Mouse (Mus musculus) megakaryocyte, embryonic 14.5 days (primary cell): ENCODE data around the gene Klc4. TPM values are rescaled to one million over a fixed set of nuclear protein-coding genes. Genes with fewer than 3 reads are reported as not detected.
A peak's percentile ranks its signal among the peaks of the same experiment; 100 is the strongest.

Source experiments
- H3K27me3 ChIP-seq: replicated peaks from 2 replicates; pipeline ENCODE3; 2012; ENCODE audit warnings: inconsistent platforms
- H3K36me3 ChIP-seq: replicated peaks from 2 replicates; pipeline ENCODE3; 2012; ENCODE audit warnings: low read length, inconsistent platforms, mixed read lengths
- H3K4me1 ChIP-seq: 2 replicates; pipeline ENCODE4 v1.6.1; 2012; ENCODE audit warnings: inconsistent platforms
- H3K4me3 ChIP-seq: replicated peaks from 2 replicates; pipeline ENCODE3; 2012; ENCODE audit warnings: moderate library complexity, mild to moderate bottlenecking, inconsistent platforms
- H3K9me3 ChIP-seq: 2 replicates; pipeline ENCODE4 v1.6.1; 2012; ENCODE audit warnings: inconsistent platforms
- FLI1 ChIP-seq: IDR thresholded peaks from 2 replicates; pipeline ENCODE4 v1.6.1; 2012; ENCODE audit warnings: low read length, inconsistent platforms, mixed read lengths
- GATA1 ChIP-seq: IDR thresholded peaks from 3 replicates; pipeline ENCODE4 v1.6.1; 2012; ENCODE audit warnings: mixed read lengths, low read length, inconsistent platforms, borderline replicate concordance
- polyA plus RNA-seq: library from polyadenylated mRNA; stranded (reverse); fragments of >175 nt; gene quantifications from 2 replicates; pipeline ENCODE4 v1.2.3, GENCODE M21; 2012; ENCODE audit warnings: low replicate concordance; ENCODE audit not compliant: insufficient read depth

Gene Klc4
- polyA plus RNA-seq, 1 experiment: 42.0 TPM

DNA sequence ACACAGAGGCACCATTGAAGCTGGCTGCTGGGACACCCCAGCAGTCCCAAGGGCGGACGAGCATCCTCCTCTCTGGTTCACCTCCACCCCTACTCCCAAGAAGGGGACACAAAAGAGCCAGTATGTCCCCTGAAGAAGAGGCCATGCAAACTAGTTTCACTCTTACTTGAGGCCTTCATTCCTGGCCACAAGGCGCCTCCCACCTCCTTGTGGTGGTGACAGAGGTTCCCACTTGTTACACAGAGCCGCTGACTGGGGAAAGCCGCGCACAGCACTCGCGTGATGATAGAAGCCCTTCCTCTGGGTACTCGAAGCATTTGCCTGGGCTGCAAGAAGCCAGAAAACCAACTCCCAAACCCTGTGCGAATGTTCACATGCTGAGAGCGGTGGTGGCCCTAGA, 23.6 kb downstream of the Klc4 start:
- H3K9me3 ChIP-seq: no peaks in the 10 kb centered on the region
- TF ChIP-seq FLI1: no peak
- no peak for TF ChIP-seq GATA1

GRCm38 (mm10) chr17:46621324-46621723, 24.5 kb downstream of the Klc4 start:
- Histone ChIP-seq H3K9me3 (no peaks in the 10 kb centered on the region), H3K4me3 (no peak overlapping the region), H3K36me3 (peaks cover 5% of the 10 kb centered on the region), H3K27me3 (peaks cover 13% of the 10 kb centered on the region), H3K4me1 (peaks cover 65% of the 10 kb centered on the region)
- TF ChIP-seq GATA1: no peak
- TF ChIP-seq FLI1: no peak

More for the DNA sequence above, 23.6 kb downstream of the Klc4 start:
- H3K4me3 ChIP-seq: peak overlapping the region; percentile 79
- peaks cover 64% of the 10 kb centered on the region for H3K4me1 ChIP-seq
- H3K27me3 ChIP-seq: peaks cover 22% of the 10 kb centered on the region
- peaks cover 6% of the 10 kb centered on the region for H3K36me3 ChIP-seq

GRCm38 (mm10) chr17:46619683-46620357, 26.0 kb downstream of the Klc4 start:
- H3K4me1 ChIP-seq: peaks cover 59% of the 10 kb centered on the region
- H3K9me3 ChIP-seq: no peaks in the 10 kb centered on the region
- H3K36me3 ChIP-seq: peaks cover 3% of the 10 kb centered on the region
- no peak for TF ChIP-seq FLI1
- no peak for TF ChIP-seq GATA1
- peaks cover 9% of the 10 kb centered on the region for H3K27me3 ChIP-seq
- no peak overlapping the region for H3K4me3 ChIP-seq

DNA sequence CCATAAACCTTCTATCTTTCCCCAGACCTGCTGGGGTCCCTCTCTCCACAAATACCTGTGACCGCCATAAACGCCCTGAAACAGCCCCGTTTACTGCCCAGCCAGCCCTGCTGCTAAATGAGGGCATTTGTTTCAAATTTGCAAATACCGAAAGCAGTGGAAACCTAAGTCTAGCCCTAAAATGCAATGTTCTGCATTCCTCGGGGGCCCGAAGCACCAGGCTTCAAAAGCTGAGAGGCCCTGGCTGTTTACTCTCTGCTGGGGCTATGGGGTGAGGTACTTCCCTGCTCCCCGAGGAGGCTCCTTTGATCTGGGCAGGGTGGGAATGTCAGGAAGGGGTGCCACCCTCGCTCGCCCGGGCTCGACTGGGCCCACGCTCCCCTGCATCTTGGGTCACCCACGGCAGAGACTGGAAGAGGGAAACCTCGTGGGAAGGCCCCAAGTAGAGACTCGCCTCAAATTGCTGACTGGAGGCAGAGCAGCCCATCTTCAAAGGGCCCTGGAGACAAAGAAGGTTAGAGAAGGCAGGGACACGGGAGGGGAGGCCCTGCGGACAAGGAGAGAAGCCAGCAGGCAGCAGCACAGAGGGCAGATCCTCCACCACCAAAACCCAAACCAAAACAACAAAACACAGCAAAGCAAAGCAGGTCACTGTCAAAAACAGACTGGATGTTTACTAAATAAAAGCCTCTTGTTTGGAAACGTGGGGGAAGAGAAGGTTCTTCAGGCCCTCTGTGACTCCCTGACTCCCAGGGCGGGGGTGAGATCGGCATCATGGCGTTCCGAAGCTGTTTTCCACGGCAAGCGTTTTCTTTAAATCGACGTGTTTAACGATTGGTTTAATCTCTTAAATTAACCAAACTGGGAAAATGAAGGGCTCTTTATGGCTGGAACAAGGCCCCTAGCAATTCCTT, 26.8 kb downstream of the Klc4 start:
- TF ChIP-seq FLI1: no peak
- TF ChIP-seq GATA1: no peak
- no peak overlapping the region for H3K4me3 ChIP-seq
- H3K9me3 ChIP-seq: no peaks in the 10 kb centered on the region
- peaks cover 7% of the 10 kb centered on the region for H3K27me3 ChIP-seq
- peaks cover 3% of the 10 kb centered on the region for H3K36me3 ChIP-seq
- H3K4me1 ChIP-seq: peaks cover 52% of the 10 kb centered on the region

DNA sequence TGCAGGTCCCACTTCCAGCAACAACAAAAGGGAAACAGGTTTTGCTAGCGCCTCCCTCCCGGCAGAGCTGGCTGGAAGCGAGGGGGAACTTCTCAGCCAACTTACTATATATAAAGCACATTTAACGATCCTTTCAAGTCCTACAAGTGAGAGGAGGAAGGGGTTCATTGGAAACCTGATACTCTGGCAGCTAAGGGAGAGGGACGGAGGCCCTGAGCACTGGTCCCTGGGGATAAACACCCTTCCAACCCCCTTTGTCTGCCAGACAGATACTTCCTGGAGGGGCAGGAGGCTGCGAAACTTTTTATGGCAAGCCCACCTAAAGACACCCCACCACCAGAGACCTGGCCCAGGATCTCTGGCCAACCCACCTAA, 27.4 kb downstream of the Klc4 start:
- Histone ChIP-seq H3K4me3 (no peak overlapping the region), H3K9me3 (no peaks in the 10 kb centered on the region), H3K27me3 (peaks cover 7% of the 10 kb centered on the region), H3K36me3 (peaks cover 3% of the 10 kb centered on the region), H3K4me1 (peaks cover 51% of the 10 kb centered on the region)
- no peak for TF ChIP-seq GATA1
- no peak for TF ChIP-seq FLI1

DNA sequence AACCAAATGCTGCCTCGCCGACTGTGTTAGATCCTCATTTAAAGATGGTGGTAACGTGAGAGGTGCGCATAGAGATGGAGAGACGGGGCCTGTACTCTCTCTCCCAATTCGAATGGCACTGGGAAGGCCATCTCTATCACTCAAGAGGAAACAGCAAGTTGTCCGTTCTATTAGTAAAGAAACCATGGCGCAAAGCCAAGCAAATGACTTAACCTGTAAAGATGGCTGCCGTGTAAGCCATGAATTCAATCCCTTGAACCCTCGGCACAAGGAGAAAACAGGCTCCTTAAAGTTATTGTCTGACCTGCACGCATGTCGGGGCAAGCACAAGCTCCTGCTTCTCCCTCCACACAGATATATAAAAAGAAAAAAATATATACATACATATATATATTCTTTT, 28.0 kb downstream of the Klc4 start:
- H3K4me1 ChIP-seq: peaks cover 51% of the 10 kb centered on the region
- H3K9me3 ChIP-seq: no peaks in the 10 kb centered on the region
- TF ChIP-seq FLI1: no peak
- TF ChIP-seq GATA1: no peak
- peaks cover 3% of the 10 kb centered on the region for H3K36me3 ChIP-seq
- peaks cover 7% of the 10 kb centered on the region for H3K27me3 ChIP-seq
- H3K4me3 ChIP-seq: no peak overlapping the region

GRCm38 (mm10) chr17:46613229-46613628, 32.6 kb downstream of the Klc4 start:
- peaks cover 52% of the 10 kb centered on the region for H3K4me1 ChIP-seq
- no peaks in the 10 kb centered on the region for H3K36me3 ChIP-seq
- H3K9me3 ChIP-seq: no peaks in the 10 kb centered on the region
- H3K4me3 ChIP-seq: no peak overlapping the region
- TF ChIP-seq GATA1: no peak
- no peak for TF ChIP-seq FLI1
- H3K27me3 ChIP-seq: no peaks in the 10 kb centered on the region

GRCm38 (mm10) chr17:46612820-46613219, 33.0 kb downstream of the Klc4 start:
- Histone ChIP-seq H3K36me3 (no peaks in the 10 kb centered on the region), H3K9me3 (no peaks in the 10 kb centered on the region), H3K4me1 (peaks cover 56% of the 10 kb centered on the region), H3K4me3 (no peak overlapping the region), H3K27me3 (no peaks in the 10 kb centered on the region)
- no peak for TF ChIP-seq FLI1
- no peak for TF ChIP-seq GATA1

DNA sequence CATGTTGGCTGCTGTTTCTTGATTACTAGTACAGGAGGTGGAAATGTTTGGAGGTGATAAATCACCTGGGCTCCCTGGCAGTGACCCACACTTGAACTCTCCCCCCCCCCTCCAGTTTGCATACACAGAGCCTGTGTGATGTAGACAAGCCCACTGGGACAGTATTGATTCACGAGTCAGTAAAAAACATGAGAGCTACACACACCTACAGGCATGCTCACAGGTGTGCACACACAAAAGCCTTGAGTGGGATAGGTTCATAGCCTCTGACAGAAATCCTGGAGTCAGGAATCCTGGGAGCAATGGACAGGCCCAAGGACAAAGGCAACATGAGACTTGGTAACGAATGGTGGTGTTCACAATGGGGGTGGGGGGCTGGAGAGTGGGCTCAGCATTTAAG, 33.6 kb downstream of the Klc4 start:
- no peaks in the 10 kb centered on the region for H3K27me3 ChIP-seq
- peaks cover 61% of the 10 kb centered on the region for H3K4me1 ChIP-seq
- TF ChIP-seq GATA1 (no peak), FLI1 (no peak)
- H3K4me3 ChIP-seq: no peak overlapping the region
- no peaks in the 10 kb centered on the region for H3K9me3 ChIP-seq
- no peaks in the 10 kb centered on the region for H3K36me3 ChIP-seq

GRCm38 (mm10) chr17:46611316-46611715, 34.5 kb downstream of the Klc4 start:
- Histone ChIP-seq H3K36me3 (no peaks in the 10 kb centered on the region), H3K4me3 (no peak overlapping the region), H3K27me3 (no peaks in the 10 kb centered on the region), H3K9me3 (no peaks in the 10 kb centered on the region), H3K4me1 (peaks cover 54% of the 10 kb centered on the region)
- TF ChIP-seq GATA1: no peak
- no peak for TF ChIP-seq FLI1
